Mouse (Mus musculus): ENCODE data around the gene Slc15a5.

The Slc15a5 gene

GRCm38 (mm10) chr6:138055572-138055971 lies 24.1 kb downstream of the Slc15a5 start:
- no peak for DNase-seq (ENCODE audit: low spot score in 2 of 2)

- DNase-seq (ENCODE audit: low spot score in 2 of 2): no peak
Observed at GRCm38 (mm10) chr6:138054956-138055355, 24.8 kb downstream of the Slc15a5 start.

- DNase-seq (ENCODE audit: low spot score in 2 of 2): no peak
Observed at GRCm38 (mm10) chr6:138054166-138054565, 25.6 kb downstream of the Slc15a5 start.

- DNase-seq (ENCODE audit: low spot score in 2 of 2): no peak
Observed at GRCm38 (mm10) chr6:138053686-138054085, 26.0 kb downstream of the Slc15a5 start.

- DNase-seq (ENCODE audit: low spot score in 2 of 2): no peak
Observed at GRCm38 (mm10) chr6:138045364-138045763, 34.4 kb downstream of the Slc15a5 start.

GRCm38 (mm10) chr6:138042891-138043290 lies 36.8 kb downstream of the Slc15a5 start:
- no peak for DNase-seq (ENCODE audit: low spot score in 2 of 2)

- DNase-seq (ENCODE audit: low spot score in 2 of 2): no peak
Observed at GRCm38 (mm10) chr6:138041865-138042264, 37.9 kb downstream of the Slc15a5 start.

- no peak for DNase-seq (ENCODE audit: low spot score in 2 of 2)
Observed at GRCm38 (mm10) chr6:138037587-138037986, 42.1 kb downstream of the Slc15a5 start.

- no peak for DNase-seq (ENCODE audit: low spot score in 2 of 2)
Observed at GRCm38 (mm10) chr6:138036891-138037290, 42.8 kb downstream of the Slc15a5 start.

- no peak for DNase-seq (ENCODE audit: low spot score in 2 of 2)
Observed at GRCm38 (mm10) chr6:138016898-138017297, 62.8 kb downstream of the Slc15a5 start.

GRCm38 (mm10) chr6:138014976-138015674 lies 64.6 kb downstream of the Slc15a5 start:
- no peak for DNase-seq (ENCODE audit: low spot score in 2 of 2)

- DNase-seq (ENCODE audit: low spot score in 2 of 2): no peak
Observed at GRCm38 (mm10) chr6:138011955-138012354, 67.8 kb downstream of the Slc15a5 start.

- no peak for DNase-seq (ENCODE audit: low spot score in 2 of 2)
Observed at GRCm38 (mm10) chr6:138007705-138008104, 72.0 kb downstream of the Slc15a5 start.

GRCm38 (mm10) chr6:138006525-138007251 lies 73.0 kb downstream of the Slc15a5 start:
- no peak for DNase-seq (ENCODE audit: low spot score in 2 of 2)

GRCm38 (mm10) chr6:137989853-137990252 lies 89.9 kb downstream of the Slc15a5 start:
- no peak for DNase-seq (ENCODE audit: low spot score in 2 of 2)

- DNase-seq (ENCODE audit: low spot score in 2 of 2): no peak
Observed at GRCm38 (mm10) chr6:137985169-137985568, 94.5 kb downstream of the Slc15a5 start.

- no peak for DNase-seq (ENCODE audit: low spot score in 2 of 2)
Observed at GRCm38 (mm10) chr6:137982195-137982737, 97.5 kb downstream of the Slc15a5 start.

- peak in 1 of 2 experiments; percentile 16 for DNase-seq (ENCODE audit: low spot score in 2 of 2)
Observed at GRCm38 (mm10) chr6:137980905-137981696, 98.6 kb downstream of the Slc15a5 start.

- DNase-seq (ENCODE audit: low spot score in 2 of 2): no peak
Observed at GRCm38 (mm10) chr6:137980413-137980812, 99.3 kb downstream of the Slc15a5 start.

GRCm38 (mm10) chr6:137979802-137980201 lies 99.9 kb downstream of the Slc15a5 start:
- DNase-seq (ENCODE audit: low spot score in 2 of 2): no peak

GRCm38 (mm10) chr6:137976021-137976420 lies 103.7 kb downstream of the Slc15a5 start:
- no peak for DNase-seq (ENCODE audit: low spot score in 2 of 2)

GRCm38 (mm10) chr6:137963703-137964102 lies 116.0 kb downstream of the Slc15a5 start:
- DNase-seq (ENCODE audit: low spot score in 2 of 2): no peak
